Mouse (Mus musculus) embryonic fibroblast, embryonic 13.5 days (primary cell): ENCODE measurements around the gene Pdcd6.

Source experiments
- CTCF ChIP-seq: IDR thresholded peaks from 2 replicates; pipeline ENCODE4 v1.5.1; 2011; ENCODE audit warnings: mild to moderate bottlenecking, control low read depth, low read length, moderate library complexity, borderline replicate concordance; ENCODE audit not compliant: insufficient read depth
- POLR2A ChIP-seq: IDR thresholded peaks from 2 replicates; pipeline ENCODE4 v1.6.1; 2011; ENCODE audit warnings: low read depth, mild to moderate bottlenecking, control low read depth, low read length, moderate library complexity

DNA sequence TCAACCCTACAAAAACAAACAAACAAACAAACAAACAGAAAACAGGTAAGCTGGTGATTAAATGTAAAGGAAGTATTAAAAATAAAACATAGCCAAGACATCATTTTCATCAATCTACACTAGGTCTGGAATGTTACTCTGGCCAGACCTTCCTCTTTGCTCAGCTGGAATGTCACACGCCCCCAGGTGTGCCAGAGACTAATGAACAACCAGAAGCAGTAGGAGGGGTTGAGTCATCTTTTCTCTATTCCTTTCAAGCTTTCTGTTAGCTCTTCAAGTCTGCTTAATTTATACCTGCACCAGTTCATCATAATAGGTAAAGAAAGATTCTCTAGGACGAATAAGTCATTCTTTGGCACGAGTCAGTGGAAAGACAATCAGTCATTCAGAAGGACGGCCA is 994 bp downstream of the Pdcd6 start:
- TF ChIP-seq POLR2A (no peak), CTCF (no peak)
